Mouse (Mus musculus): ENCODE results near the gene Tacc2. TPM values are rescaled to one million over a fixed set of nuclear protein-coding genes. Genes with fewer than 3 reads are reported as not detected.
A peak's percentile ranks its signal among the peaks of the same experiment; 100 is the strongest.

The Tacc2 gene
- polyA plus RNA-seq, 1 experiment from 2014 or later: 35.9 TPM

GRCm38 (mm10) chr7:130719931-130720598 is 142.8 kb downstream of the Tacc2 start:
- H3K27me3 ChIP-seq: no peaks in the 10 kb centered on the region
- H3K4me1 ChIP-seq: peaks cover 40% of the 10 kb centered on the region
- H3K27ac ChIP-seq: peak overlapping the region; percentile 89
- ATAC-seq (replicated peaks; ENCODE audit: low FRiP score): no peak; the same call in 1 of the 2 replicates
- no peak overlapping the region for H3K4me3 ChIP-seq (replicated peaks)
- peak overlapping the region; percentile 28 for H3K4me2 ChIP-seq
- peaks cover 36% of the 10 kb centered on the region for H3K36me3 ChIP-seq
- no peaks in the 10 kb centered on the region for H3K9me3 ChIP-seq (replicated peaks)
- 33% methylated on average over 16 of the region's 16 CpGs for WGBS
- H3K9ac ChIP-seq: no peak overlapping the region

GRCm38 (mm10) chr7:130720646-130721335 is 143.6 kb downstream of the Tacc2 start:
- peak; percentile 58 for ATAC-seq (replicated peaks; ENCODE audit: low FRiP score)
- Histone ChIP-seq H3K27ac (peak overlapping the region; percentile 89), H3K27me3 (no peaks in the 10 kb centered on the region), H3K9me3 (replicated peaks) (no peaks in the 10 kb centered on the region), H3K4me1 (peaks cover 41% of the 10 kb centered on the region), H3K9ac (no peak overlapping the region), H3K4me3 (replicated peaks) (no peak overlapping the region), H3K36me3 (peaks cover 36% of the 10 kb centered on the region), H3K4me2 (peak overlapping the region; percentile 28; the same call in 1 of the 2 replicates)
- 45% methylated on average over 9 of the region's 9 CpGs for WGBS

- Histone ChIP-seq H3K4me2 (no peak overlapping the region), H3K9ac (no peak overlapping the region), H3K9me3 (replicated peaks) (no peaks in the 10 kb centered on the region), H3K36me3 (peaks cover 41% of the 10 kb centered on the region), H3K4me3 (replicated peaks) (no peak overlapping the region), H3K4me1 (peaks cover 32% of the 10 kb centered on the region), H3K27me3 (no peaks in the 10 kb centered on the region), H3K27ac (peak overlapping the region; percentile 75)
- WGBS: 63% methylated on average over 3 of the region's 3 CpGs
- no peak for ATAC-seq (replicated peaks; ENCODE audit: low FRiP score)
These were observed 148.9 kb downstream of the Tacc2 start for GRCm38 (mm10) chr7:130726185-130726584.

- H3K4me3 ChIP-seq (replicated peaks): no peak overlapping the region
- ATAC-seq (replicated peaks; ENCODE audit: low FRiP score): peak; percentile 52
These were observed 149.6 kb downstream of the Tacc2 start for GRCm38 (mm10) chr7:130726724-130727422.

GRCm38 (mm10) chr7:130727560-130727959 is 150.3 kb downstream of the Tacc2 start:
- no peak for ATAC-seq (replicated peaks; ENCODE audit: low FRiP score)
- no peaks in the 10 kb centered on the region for H3K27me3 ChIP-seq
- peaks cover 31% of the 10 kb centered on the region for H3K4me1 ChIP-seq
- 67% methylated on average over 4 of the region's 4 CpGs for WGBS
- H3K9me3 ChIP-seq (replicated peaks): no peaks in the 10 kb centered on the region
- H3K27ac ChIP-seq: peak overlapping the region; percentile 75
- peaks cover 43% of the 10 kb centered on the region for H3K36me3 ChIP-seq
- H3K4me3 ChIP-seq (replicated peaks): no peak overlapping the region
- H3K4me2 ChIP-seq: no peak overlapping the region
- H3K9ac ChIP-seq: no peak overlapping the region

More at GRCm38 (mm10) chr7:130726724-130727422, 149.6 kb downstream of the Tacc2 start:
- Histone ChIP-seq H3K36me3 (peaks cover 43% of the 10 kb centered on the region), H3K9me3 (replicated peaks) (no peaks in the 10 kb centered on the region), H3K4me2 (peak overlapping the region; percentile 30; the same call in 1 of the 2 replicates), H3K9ac (no peak overlapping the region), H3K27ac (peak overlapping the region; percentile 75), H3K27me3 (no peaks in the 10 kb centered on the region), H3K4me1 (peaks cover 26% of the 10 kb centered on the region)
- WGBS: 34% methylated on average over 8 of the region's 8 CpGs

GRCm38 (mm10) chr7:130731792-130732191 is 154.6 kb downstream of the Tacc2 start:
- 82% methylated on average over 7 of the region's 7 CpGs for WGBS
- H3K36me3 ChIP-seq: peaks cover 65% of the 10 kb centered on the region
- no peak overlapping the region for H3K9ac ChIP-seq
- peak overlapping the region; percentile 14; the same call in 1 of the 2 replicates for H3K27ac ChIP-seq
- H3K4me1 ChIP-seq: peaks cover 30% of the 10 kb centered on the region
- ATAC-seq (replicated peaks; ENCODE audit: low FRiP score): no peak
- H3K4me2 ChIP-seq: no peak overlapping the region
- H3K27me3 ChIP-seq: no peaks in the 10 kb centered on the region
- H3K4me3 ChIP-seq (replicated peaks): no peak overlapping the region
- H3K9me3 ChIP-seq (replicated peaks): no peaks in the 10 kb centered on the region

GRCm38 (mm10) chr7:130732908-130733307 is 155.7 kb downstream of the Tacc2 start:
- H3K36me3 ChIP-seq: peaks cover 74% of the 10 kb centered on the region
- no peak for ATAC-seq (replicated peaks; ENCODE audit: low FRiP score)
- peak overlapping the region; percentile 45 for H3K27ac ChIP-seq
- H3K9me3 ChIP-seq (replicated peaks): no peaks in the 10 kb centered on the region
- 50% methylated on average over 6 of the region's 6 CpGs for WGBS
- no peaks in the 10 kb centered on the region for H3K27me3 ChIP-seq
- peaks cover 18% of the 10 kb centered on the region for H3K4me1 ChIP-seq
- H3K4me3 ChIP-seq (replicated peaks): no peak overlapping the region
- H3K4me2 ChIP-seq: no peak overlapping the region
- no peak overlapping the region for H3K9ac ChIP-seq

GRCm38 (mm10) chr7:130733423-130733822 is 156.2 kb downstream of the Tacc2 start:
- H3K36me3 ChIP-seq: peaks cover 74% of the 10 kb centered on the region

GRCm38 (mm10) chr7:130734195-130734787 is 157.1 kb downstream of the Tacc2 start:
- ATAC-seq (replicated peaks; ENCODE audit: low FRiP score): no peak
- H3K9me3 ChIP-seq (replicated peaks): no peaks in the 10 kb centered on the region
- no peak overlapping the region for H3K27ac ChIP-seq
- peaks cover 15% of the 10 kb centered on the region; the same call in 1 of the 2 replicates for H3K4me1 ChIP-seq
- WGBS: 98% methylated on average over 2 of the region's 2 CpGs
- no peak overlapping the region for H3K4me2 ChIP-seq
- H3K27me3 ChIP-seq: no peaks in the 10 kb centered on the region
- peaks cover 73% of the 10 kb centered on the region for H3K36me3 ChIP-seq
- no peak overlapping the region for H3K4me3 ChIP-seq (replicated peaks)
- no peak overlapping the region for H3K9ac ChIP-seq

More at GRCm38 (mm10) chr7:130733423-130733822, 156.2 kb downstream of the Tacc2 start:
- no peaks in the 10 kb centered on the region for H3K27me3 ChIP-seq
- H3K4me3 ChIP-seq (replicated peaks): no peak overlapping the region
- no peak for ATAC-seq (replicated peaks; ENCODE audit: low FRiP score)
- H3K27ac ChIP-seq: peak overlapping the region; percentile 45; the same call in 1 of the 2 replicates
- no peak overlapping the region for H3K9ac ChIP-seq
- H3K9me3 ChIP-seq (replicated peaks): no peaks in the 10 kb centered on the region
- no peak overlapping the region for H3K4me2 ChIP-seq
- 93% methylated on average over 8 of the region's 8 CpGs for WGBS
- peaks cover 15% of the 10 kb centered on the region; the same call in 1 of the 2 replicates for H3K4me1 ChIP-seq

- 85% methylated on average over 4 of the region's 4 CpGs for WGBS
- Histone ChIP-seq H3K9ac (no peak overlapping the region), H3K9me3 (replicated peaks) (no peaks in the 10 kb centered on the region), H3K27ac (no peak overlapping the region), H3K4me3 (replicated peaks) (no peak overlapping the region), H3K27me3 (no peaks in the 10 kb centered on the region), H3K36me3 (peaks cover 97% of the 10 kb centered on the region), H3K4me1 (peaks cover 5% of the 10 kb centered on the region; the same call in 1 of the 2 replicates), H3K4me2 (no peak overlapping the region)
- no peak for ATAC-seq (replicated peaks; ENCODE audit: low FRiP score)
These were observed 163.9 kb downstream of the Tacc2 start for GRCm38 (mm10) chr7:130741099-130741498.

- ATAC-seq (replicated peaks; ENCODE audit: low FRiP score): no peak
- Histone ChIP-seq H3K36me3 (peaks cover 93% of the 10 kb centered on the region), H3K9me3 (replicated peaks) (no peaks in the 10 kb centered on the region), H3K27me3 (no peaks in the 10 kb centered on the region), H3K4me2 (no peak overlapping the region), H3K4me3 (replicated peaks) (no peak overlapping the region), H3K27ac (no peak overlapping the region), H3K4me1 (peaks cover 5% of the 10 kb centered on the region; the same call in 1 of the 2 replicates), H3K9ac (no peak overlapping the region)
- 85% methylated on average over 9 of the region's 9 CpGs for WGBS
These were observed 166.2 kb downstream of the Tacc2 start for GRCm38 (mm10) chr7:130743239-130744025.

All from kidney, embryonic 15.5 days (tissue).